Mouse (Mus musculus): ENCODE measurements around the gene Lrrtm3.

The Lrrtm3 gene

GRCm38 (mm10) chr10:64089680-64090460, at the start of gene Lrrtm3:
Gene Lrrtm3 (minus strand): TSS chr10:64090277.
- DNase-seq (ENCODE audit: low spot score in 2 of 2), result no peak

- no peak for DNase-seq (ENCODE audit: low spot score in 2 of 2)
Observed at GRCm38 (mm10) chr10:64135481-64135880, 45.4 kb upstream of the Lrrtm3 start.

DNA sequence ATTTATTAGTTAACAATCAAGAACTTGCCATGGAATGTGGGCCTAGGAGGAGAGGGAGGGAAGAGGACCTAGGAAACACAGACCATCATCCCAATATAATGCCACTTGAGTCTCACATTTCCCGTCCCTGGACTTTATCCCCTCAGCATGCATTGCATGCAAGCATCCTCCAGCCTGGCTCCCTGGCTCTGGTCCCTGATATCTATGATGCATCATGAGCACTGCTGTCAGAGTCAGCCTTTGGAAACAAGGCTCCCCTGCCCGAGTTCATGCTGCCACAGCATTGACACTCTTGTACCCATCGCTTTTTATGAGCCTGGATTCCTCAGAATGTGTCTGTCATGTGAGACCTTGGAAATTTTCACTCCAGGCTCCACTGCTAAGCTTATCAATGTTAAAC, 43.4 kb upstream of the Lrrtm3 start:
- no peak for DNase-seq (ENCODE audit: low spot score in 2 of 2)

- no peak for DNase-seq (ENCODE audit: low spot score in 2 of 2)
Observed at GRCm38 (mm10) chr10:64130397-64131150, 40.5 kb upstream of the Lrrtm3 start.

DNA sequence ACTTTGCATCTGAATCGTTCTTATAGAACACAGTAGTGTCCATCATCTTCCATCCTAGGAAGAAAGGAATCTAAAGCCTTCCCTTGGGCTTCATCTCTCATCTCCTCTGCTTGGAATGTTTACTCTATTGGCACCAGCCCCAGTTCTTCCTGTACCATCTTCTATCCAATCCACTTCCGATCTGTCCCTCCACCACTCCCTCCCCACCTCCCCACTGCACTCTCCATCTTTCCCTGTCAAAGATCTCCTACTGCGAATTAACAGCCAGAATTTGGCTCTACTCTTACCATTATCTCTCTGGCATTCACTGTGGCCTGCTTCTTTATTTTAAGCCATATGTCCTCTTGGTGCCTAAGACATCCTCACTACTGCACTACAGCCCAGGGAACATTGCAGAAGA, 28.8 kb upstream of the Lrrtm3 start:
- no peak for DNase-seq (ENCODE audit: low spot score in 2 of 2)

- DNase-seq (ENCODE audit: low spot score in 2 of 2), result no peak
Observed at GRCm38 (mm10) chr10:64115246-64115645, 25.2 kb upstream of the Lrrtm3 start.

DNA sequence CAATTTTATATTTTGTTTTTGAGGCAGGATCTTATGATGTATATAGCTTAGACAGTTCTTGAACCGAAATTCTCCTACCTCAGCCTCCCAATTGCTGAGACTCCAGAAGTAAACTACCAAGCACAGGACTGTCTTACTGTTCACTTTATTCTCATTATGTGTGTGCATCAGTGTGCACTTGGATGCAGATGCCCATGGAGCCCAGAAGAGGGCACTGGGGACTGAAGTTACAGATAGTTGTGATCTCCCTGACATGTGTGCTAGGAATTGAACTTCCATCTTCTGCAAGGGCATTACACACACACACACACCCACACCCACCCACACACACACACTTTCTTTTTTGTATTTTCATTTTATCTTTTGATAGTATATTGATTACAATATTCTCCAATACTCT, 6.5 kb upstream of the Lrrtm3 start:
- DNase-seq (ENCODE audit: low spot score in 2 of 2), result no peak

GRCm38 (mm10) chr10:64088774-64089460, 1.2 kb downstream of the Lrrtm3 start:
- no peak for DNase-seq (ENCODE audit: low spot score in 2 of 2)

GRCm38 (mm10) chr10:64087936-64088773, 1.9 kb downstream of the Lrrtm3 start:
- DNase-seq (ENCODE audit: low spot score in 2 of 2), result no peak

- no peak for DNase-seq (ENCODE audit: low spot score in 2 of 2)
Observed at GRCm38 (mm10) chr10:64087521-64087920, 2.6 kb downstream of the Lrrtm3 start.

DNA sequence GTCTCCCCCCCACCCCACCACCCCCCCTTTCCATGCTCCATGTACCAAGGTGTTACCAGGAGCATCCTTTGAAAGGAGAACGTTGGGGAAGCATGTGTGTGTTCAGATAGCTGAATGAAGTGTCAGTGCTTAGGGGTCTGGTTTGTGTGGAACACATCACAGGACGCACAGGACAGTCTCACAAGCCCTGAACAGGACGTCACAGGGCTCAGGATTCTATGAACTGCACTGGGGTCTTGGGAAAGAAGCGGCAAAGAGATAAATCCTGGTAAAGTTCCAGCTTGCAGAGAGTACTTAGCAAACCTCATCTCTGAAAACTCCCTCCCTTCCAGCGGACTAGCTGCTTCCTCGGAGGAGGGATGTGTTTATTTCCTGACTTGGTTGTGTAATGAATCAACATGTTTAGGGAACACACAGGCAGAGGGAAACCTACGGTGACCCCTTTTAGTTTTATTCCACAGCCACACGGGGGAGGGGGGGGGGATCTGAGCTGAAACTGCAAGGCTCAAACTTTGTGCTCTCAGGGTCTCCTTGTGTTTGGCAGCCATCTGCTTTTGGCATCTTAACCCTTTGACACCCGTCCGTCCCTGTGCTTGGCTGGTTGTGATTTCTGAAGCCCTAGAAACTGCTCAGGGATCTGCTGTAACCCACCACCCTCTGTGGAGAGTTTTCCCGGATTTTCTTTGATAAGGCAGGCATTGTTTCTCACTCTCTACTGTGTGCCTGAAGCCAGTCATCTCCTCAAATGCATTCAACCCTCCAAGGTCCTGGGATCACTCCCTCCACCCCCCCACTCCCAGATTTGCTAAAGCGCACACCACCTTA, 3.3 kb downstream of the Lrrtm3 start:
- DNase-seq (ENCODE audit: low spot score in 2 of 2), result no peak

DNA sequence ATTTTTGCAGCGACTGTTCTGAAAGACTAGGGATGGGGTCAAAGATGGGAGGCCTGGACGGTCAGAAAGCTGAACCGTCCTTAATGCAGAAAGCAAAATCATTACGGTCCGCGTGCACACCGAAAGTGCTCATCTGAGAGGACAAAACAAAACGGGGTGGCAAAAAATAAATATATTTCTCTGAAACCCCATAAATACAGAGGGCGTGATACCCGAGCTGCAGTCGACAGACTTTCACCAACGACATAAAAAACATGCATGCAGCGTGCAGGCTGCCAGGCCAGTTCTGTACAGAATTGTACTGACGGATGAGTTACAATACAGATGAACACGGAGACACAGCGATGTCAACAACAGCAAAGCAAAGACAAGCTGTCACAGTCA, 3.9 kb downstream of the Lrrtm3 start:
- DNase-seq (ENCODE audit: low spot score in 2 of 2), result no peak

DNA sequence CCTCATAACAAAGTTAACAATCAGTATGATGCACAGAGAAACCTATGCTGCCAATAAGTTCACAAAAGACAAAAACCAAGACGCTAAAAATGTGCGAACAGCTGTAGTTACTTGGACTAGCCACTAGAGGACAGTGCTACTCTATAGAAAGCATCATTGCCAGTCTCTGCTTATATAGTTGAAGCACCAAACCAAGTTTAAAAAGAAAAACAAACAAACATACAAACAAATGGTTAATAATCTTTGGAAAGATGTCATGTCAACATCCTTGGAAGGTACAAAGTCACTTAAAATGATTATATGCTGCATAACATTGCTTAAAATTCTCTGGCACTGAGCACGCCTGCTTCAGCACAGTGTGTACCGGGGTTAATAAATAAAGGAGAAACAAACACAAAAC, 5.6 kb downstream of the Lrrtm3 start:
- DNase-seq (ENCODE audit: low spot score in 2 of 2), result no peak

DNA sequence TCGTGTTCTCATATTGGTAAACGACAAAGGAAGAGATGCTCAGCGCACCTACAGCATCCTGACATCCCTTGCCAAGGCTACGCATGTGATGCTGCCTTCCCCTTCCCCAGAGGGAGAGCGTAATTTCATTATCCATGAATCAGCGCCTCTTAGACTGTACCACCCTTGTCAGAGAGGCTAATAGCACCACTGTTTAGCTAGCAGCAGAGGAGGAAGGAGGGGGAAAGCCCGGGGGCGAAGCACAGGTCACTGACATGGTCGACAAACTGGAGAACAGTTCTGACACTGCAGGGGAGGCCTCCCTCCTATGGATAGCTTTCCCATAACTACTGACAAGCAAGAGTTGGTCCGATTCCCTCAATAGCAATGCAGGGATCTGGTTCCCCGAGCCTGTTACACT, 6.3 kb downstream of the Lrrtm3 start:
- no peak for DNase-seq (ENCODE audit: low spot score in 2 of 2)

DNA sequence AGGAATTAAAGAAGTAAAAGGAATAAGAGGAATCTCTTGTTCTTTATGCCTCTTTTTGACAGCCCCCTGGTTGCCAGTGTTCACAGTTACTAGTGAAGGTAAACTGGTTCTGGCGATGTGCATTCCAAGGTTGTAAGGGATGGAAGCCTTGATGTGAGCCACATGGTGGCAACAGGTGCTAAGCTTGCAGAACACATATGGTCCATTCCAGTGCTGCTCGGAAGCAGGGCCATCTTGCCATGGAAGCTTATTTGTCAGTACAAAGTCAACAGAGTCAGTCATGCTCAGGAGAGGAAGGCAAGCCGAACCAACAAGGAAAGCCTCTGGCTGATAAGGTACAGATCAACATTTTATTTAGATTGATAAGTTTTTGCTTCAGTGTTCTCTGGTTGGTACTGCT, 7.7 kb downstream of the Lrrtm3 start:
- DNase-seq (ENCODE audit: low spot score in 2 of 2), result no peak

GRCm38 (mm10) chr10:64076410-64077052, 13.5 kb downstream of the Lrrtm3 start:
- no peak for DNase-seq (ENCODE audit: low spot score in 2 of 2)

DNA sequence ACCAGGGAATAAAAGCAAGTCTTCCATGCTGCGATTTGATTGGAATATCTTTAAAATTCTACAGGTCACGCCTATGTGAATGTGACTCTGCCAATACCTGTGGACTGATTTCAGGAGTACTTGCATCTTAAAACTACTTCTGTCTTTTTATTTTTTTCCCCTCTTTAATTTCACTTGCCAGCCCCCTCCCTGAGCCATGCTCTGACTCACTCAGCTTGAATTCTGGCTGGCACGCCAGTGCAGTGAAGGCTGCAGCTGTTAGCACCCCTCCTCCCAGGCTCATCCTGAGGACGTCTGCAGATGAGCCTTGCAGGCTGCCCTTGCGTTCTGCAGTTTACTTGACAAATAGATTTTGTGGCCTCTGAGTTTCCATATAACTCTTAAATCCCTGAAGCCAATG, 14.1 kb downstream of the Lrrtm3 start:
- no peak for DNase-seq (ENCODE audit: low spot score in 2 of 2)

GRCm38 (mm10) chr10:64063704-64064103, 26.4 kb downstream of the Lrrtm3 start:
- DNase-seq (ENCODE audit: low spot score in 2 of 2), result no peak

DNA sequence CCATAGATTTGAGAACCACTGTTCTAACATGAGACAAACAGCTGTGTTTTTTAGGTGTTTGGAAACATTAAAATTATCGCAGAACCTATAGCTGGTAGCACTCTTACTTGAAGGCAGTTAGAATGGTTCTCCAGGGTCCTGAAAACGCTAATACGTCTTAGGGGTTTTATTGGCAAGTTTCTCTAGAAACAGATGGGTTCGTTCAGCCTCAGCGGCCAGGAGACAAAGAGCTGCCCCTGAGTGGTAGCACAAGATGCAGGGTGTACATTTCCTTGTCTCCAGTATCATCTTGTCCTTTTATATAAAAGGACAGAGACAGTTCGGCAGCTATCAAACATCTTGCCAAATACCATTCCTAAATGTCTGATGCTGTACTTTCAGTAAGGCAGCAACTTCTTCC, 40.1 kb downstream of the Lrrtm3 start:
- no peak for DNase-seq (ENCODE audit: low spot score in 2 of 2)

DNA sequence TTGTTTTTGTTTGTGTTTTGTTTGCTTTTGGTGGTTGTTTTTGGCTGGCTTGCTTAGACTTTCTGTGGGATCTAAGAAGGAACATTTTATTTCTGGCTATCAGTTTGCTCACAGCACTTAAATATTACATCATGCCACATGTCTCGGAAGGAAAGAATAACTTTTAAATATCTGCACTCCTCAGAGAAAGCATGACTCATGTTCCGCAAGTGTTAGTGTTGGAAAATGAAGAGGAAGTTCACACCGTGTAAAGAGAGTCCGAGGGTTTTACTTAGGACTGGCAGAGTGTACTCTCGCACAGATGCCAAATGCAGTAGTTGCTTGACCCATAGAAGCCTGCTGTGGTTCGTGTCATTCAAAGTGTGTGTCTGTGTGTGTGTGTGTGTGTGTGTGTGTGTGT, 40.9 kb downstream of the Lrrtm3 start:
- DNase-seq (ENCODE audit: low spot score in 2 of 2), result no peak
